Mouse (Mus musculus) neutrophil, adult 83 days (primary cell): ENCODE results near the gene Ptpru. TPM values are rescaled to one million over a fixed set of nuclear protein-coding genes. Genes with fewer than 3 reads are reported as not detected.

Experiments
- total RNA-seq, 2 experiments: library from RNA; stranded (reverse); gene quantifications; one replicate each; pipeline ENCODE4 v1.2.4; 2023

The Ptpru gene
- total RNA-seq, result 1 to 10 TPM; 3.1 to 4.1 TPM

DNA sequence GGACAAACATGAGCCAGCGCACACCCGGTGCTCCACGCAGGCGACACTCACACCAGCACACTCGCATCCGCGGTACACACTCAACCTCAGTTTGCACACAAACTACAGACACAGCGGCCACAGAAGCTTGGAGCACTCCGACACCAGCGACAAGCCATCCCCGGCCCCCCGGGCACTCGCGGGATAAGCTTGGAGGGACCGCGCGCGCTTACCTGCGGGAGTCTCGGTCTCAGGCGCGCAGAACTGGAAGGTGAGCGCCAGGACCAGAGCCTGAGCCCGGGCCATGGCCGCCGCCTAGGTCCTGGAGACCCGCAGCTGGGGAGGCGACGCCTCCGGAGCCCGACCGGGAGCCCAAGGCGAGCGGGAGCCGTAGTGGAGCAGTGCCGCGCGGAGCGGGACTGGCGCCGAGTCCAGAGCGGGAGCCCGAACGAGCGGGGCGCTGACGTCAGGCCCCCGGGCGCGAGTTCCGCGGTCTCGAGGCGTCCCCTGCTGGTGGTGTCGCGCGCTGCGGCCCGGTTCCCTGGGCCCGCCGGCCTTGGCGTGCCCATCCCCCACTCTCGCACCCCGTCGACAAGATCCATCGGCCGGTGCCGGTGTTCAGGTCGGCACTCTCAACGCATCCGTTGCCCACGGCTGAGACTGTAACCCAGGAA is at the start of gene Ptpru:
Gene Ptpru (minus strand): TSS at position 417 of the 653 bp plus-strand sequence.

DNA sequence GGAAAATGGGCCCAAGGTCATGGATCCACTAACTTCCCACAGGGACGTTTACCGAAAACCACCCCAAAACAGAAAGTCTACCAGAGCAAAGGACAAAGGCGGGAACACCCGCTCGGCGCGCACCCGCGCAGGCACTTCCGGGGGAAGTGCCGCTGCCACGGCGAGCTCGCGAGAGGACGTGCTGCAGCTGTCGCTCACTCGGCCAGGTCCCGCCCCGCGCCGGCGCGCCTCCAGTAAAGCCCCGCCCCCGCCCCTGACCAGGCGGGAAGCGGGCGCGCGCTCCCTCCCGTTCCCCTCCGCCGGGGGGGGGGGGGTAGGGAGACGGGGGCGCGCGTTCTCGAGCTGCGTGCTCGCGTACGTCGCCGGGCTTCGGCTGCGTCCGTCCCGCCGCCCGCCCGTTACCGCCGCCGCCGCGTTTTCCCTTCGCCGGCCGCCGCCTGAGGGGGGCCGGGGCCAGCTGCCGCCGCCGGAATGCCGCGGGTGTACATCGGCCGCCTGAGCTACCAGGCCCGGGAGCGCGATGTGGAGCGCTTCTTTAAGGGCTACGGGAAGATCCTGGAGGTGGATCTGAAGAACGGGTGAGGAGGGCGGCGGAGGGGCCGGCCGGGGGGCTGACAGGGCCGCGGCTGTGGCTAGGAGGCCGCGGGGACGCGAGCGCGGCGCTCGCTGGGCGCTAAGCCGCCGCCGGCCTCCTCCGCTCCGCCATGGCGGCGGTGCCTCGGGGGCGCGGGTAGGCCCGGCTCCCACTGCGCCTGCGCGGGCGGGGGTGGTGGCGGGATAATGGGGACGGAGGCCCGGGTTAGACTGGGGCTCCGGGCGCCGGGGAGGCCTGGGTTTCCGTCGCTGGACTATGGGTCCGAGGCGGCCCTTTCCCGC is 35.4 kb upstream of the Ptpru start, which contains the start of gene Srsf4:
Gene Srsf4 (plus strand): TSS at position 325 of the 876 bp plus-strand sequence.

DNA sequence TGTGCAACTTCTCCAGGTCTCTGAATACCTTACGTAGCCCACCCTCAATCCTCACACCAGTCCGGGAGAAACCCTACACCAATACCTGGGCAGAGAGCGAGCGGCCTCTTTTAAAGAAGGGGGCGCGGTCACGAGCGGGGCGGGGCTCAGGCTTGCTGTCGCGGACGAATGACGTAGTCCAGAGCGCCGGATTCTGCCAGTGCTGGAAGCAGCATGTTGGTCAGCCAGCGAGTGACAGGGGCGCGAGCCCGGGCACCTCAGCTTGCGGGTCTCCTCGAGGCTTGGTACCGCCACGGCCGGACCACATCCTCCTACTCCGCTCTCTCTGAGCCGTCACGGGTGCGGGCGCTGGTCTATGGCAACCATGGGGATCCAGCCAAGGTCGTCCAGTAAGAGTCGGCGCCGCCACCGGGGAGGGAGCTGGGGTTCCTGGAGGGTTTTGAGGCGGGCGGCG is 5.2 kb upstream of the Ptpru start, which contains the start of gene Mecr:
Gene Mecr (plus strand): TSS at position 181 of the 454 bp plus-strand sequence.

Other genes starting within 250 kb of the Ptpru start
- gene Mecr, start 5.2 kb upstream of the Ptpru start, total RNA-seq, result 10 to 100 TPM; 10.4 to 11.6 TPM
- 10 to 100 TPM; 76.3 to 79.2 TPM for gene Srsf4, start 35.3 kb upstream of the Ptpru start, total RNA-seq
- gene Tmem200b, start 83.5 kb upstream of the Ptpru start, total RNA-seq, result not detected
- under 1 TPM in 1 of 2 experiments, not detected in 1; 0.24 TPM for gene Gm10300, start 236.4 kb upstream of the Ptpru start, total RNA-seq
- 10 to 100 TPM; 70.6 to 75.6 TPM for gene Epb41, start 237.0 kb upstream of the Ptpru start, total RNA-seq